Mouse (Mus musculus): ENCODE results near the gene Xrcc1. TPM values are rescaled to one million over a fixed set of nuclear protein-coding genes. Genes with fewer than 3 reads are reported as not detected.

The Xrcc1 gene
- total RNA-seq, 1 experiment from 2014 or later: 37.0 TPM

DNA sequence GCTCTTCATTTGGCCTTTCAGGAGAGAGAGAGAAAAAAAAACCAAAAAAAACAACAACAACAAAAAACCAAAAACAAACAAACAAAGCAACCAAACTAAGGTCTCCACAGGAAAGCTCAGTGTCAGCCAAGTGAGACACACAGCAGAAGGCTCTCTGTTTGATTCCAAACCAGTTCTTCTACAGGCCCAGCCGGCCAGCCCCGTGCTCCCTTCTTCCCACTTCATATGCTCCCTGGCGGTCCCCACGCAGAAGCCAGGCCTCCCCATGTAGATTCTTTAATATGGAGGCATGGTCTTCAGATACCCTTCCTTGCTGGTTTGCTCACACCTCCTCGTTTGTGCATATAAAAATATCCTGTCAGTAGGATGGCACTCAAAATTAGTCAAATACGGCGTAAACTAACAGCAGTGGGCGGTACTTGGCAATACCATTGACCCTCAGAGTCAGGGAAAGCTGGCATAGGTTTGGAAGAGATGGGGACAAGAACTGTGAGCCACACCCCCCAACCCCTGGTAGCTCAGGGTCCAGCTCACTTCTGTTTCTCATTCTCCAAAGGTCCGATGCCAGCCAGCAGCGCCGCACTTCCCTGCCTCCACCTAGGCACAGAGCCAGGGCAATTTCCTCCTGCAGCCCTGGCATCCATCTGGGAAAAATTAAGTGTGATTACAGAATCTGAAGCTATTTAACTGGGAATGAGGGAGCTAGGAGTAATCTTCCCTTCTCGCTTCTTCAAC is 20.2 kb upstream of the Xrcc1 start:
- ATAC-seq (replicated peaks; ENCODE audit: low read depth, poor library complexity, severe bottlenecking): no peak

DNA sequence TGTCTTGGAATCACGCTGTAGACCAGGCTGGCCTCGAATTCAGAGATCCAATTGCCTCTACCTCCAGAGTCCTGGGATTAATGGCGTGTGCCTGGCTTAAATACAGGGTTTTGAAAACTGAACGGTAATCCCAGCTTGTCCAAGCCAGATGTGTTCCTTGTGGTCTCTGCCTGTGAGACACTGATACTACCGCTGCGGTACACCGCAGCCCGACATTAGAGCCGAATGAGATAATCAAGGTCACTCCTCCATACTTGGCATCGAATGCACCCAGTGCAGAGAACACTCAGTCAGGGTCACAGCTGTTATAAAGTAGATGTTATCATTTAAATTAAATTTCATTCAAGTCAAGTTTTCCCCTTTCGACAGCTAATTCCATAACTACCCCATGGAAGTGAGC is 17.2 kb upstream of the Xrcc1 start:
- no peak for ATAC-seq (replicated peaks; ENCODE audit: low read depth, poor library complexity, severe bottlenecking)

DNA sequence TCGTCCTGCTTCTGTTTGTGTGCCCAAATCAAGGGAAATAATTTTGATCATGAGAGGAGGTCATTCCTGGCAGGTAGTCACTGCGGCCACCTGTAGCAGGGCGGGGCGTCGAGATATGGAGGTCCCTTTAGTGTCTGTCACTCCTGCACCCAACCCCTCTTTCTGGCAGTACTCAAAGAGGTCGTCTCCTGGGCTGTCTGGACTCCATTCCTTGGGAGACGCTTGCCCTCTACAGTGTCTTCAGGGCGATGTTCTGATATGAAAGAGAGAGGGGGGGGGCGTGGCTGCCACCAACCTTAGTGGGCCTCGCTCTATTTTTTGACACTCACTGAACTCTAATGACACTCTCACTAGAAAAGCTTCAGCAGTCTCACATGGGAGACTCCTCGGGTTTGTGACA is 16.5 kb upstream of the Xrcc1 start:
- no peak for ATAC-seq (replicated peaks; ENCODE audit: low read depth, poor library complexity, severe bottlenecking)

DNA sequence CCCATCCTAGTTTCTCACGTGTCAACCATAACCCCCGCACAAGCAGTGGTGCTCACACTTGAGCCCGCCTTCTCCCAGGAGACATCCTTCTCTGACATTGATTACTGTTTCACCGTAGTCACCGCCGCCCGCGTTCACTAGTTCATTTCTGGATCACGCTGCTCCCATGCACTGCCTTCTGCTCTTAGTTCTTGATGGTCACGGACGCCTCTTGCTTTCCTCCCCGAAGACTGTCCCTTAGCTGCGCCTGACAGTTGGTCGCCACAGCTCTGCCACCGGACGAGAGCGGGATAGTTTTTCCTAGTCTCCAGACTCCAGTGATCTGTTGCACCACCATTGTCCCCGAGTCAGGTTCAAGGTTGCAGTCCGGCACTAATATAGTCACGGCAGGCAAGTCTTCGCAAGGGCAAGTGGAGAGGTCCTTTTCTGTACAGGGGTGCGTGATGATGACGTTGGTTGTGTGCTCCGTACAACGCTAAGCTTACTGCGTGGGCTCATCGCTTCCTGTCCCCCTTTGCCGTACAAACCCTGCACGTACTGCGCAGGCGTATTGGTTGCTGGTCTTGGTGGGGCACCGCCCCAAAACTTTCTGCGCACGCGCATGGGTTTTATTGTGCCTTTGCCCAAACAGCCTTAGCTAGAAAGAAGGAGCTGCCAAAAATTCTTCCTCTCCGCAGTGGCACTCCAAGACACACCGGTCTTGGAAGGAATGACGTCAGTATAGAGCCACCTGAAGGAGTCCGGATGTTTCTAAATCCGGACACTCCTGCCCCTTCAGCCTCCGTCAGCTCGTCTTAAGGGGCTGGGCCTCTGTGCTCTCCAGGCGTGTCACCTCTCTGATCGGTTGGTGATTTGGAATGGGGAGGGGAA is 15.8 kb upstream of the Xrcc1 start, which contains the start of gene Irgq:
Irgq (plus strand) TSS at position 628 of the 870 bp plus-strand sequence.
- peak; percentile 92 for ATAC-seq (replicated peaks; ENCODE audit: low read depth, poor library complexity, severe bottlenecking)

DNA sequence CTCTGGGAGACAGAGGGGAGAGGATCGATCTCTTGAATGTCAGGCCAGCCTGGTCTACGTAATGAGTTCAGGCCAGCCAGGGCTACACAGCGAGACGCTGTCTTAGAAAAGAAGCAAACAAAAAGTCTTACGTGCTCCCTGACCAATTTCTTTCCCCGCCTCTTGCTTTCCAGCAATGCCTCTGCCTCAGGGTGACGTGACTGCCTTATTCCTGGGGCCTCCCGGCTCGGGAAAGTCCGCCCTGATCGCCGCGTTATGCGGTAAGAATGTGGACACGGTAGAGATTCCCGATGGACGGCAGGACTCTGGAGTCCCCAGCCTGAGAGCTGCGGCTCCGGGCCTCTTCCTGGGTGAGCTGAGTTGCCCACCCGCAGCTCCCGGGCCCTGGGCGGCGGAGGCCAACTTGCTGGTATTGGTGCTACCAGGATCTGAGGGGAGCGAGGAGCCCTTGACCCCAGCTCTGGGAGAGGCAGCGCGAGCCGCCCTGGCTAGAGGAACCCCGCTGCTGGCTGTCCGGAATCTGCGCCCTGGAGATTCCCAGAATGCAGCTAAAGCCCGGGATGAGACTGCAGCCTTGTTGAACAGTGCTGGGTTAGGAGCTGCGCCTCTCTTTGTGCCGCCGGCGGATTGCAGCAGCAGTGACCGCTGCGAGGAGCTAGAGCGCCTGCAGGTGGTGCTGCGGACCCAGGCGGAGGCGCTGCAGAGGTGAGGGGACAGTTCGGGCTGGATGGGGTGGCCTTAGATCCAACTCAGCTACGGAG is 14.7 kb upstream of the Xrcc1 start:
- ATAC-seq (replicated peaks; ENCODE audit: low read depth, poor library complexity, severe bottlenecking): peak; percentile 57

DNA sequence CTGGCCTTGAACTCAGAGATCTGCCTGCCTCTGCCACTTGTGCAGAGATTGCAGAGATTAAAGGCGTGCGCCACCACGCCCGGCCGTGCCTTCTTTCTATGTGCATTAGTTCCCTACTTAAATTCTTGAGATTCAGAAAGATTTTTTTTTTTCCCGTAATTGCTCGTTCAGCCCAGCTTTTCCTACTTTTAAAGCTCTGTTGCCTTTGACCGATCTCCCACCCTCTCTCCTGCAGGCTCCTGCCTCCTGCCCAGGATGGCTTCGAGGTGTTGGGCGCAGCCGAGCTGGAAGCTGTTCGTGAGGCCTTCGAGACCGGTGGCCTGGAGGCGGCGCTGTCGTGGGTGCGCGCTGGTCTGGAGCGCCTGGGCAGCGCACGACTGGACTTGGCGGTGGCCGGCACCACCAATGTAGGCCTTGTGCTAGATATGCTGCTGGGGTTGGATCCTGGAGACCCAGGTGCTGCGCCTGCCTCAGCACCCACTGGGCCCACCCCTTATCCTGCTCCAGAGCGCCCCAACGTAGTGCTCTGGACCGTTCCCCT is 13.0 kb upstream of the Xrcc1 start:
- no peak for ATAC-seq (replicated peaks; ENCODE audit: low read depth, poor library complexity, severe bottlenecking)

DNA sequence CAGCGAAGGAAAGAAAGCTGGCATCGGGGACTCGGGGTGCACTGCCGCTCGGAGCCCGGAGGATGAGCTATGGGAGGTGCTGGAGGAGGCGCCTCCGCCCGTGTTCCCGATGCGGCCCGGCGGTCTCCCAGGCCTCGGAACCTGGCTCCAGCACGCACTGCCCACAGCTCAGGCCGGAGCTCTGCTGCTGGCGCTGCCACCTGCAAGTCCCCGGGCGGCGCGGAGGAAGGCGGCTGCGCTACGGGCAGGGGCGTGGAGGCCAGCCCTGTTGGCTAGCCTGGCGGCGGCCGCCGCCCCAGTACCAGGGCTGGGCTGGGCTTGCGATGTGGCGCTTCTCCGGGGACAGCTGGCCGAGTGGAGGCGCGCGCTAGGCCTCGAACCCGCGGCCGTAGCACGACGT is 12.3 kb upstream of the Xrcc1 start:
- ATAC-seq (replicated peaks; ENCODE audit: low read depth, poor library complexity, severe bottlenecking): no peak

DNA sequence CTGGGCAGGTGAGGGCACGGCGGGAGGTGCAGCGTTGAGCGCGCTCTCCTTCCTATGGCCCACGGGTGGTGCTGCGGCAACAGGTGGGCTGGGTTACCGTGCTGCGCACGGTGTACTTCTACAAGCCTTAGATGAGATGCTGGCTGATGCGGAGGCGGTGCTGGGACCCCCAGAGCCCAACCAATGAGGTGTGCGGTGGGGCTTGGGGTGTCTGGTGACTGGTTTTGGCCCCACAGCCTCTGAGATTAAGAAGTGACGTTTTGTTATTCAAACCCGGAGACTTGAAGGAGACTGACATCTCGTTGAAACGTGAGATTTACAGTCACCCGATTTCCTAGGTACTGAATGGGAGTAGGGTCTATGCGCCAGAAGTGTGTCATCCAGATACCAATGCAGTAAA is 11.8 kb upstream of the Xrcc1 start:
- no peak for ATAC-seq (replicated peaks; ENCODE audit: low read depth, poor library complexity, severe bottlenecking)

DNA sequence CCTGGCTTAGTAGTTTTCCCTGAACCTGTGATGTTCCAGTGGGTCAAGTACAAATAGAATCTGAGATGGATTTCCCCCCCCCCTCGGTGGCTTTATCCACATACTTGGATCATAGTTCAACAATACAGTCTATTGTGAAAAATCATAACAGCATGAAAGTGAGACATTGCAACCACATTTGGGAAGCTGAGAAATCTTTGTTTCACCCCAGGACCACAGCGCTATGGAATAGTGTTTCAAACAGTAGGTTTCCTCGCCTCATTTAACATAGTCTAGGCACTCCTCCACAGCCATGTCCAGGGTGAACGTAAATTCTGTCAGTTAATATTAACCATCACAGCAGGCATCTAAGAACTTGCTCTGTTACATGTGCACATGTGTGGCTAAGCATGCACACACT is 9.0 kb upstream of the Xrcc1 start:
- no peak for ATAC-seq (replicated peaks; ENCODE audit: low read depth, poor library complexity, severe bottlenecking)

DNA sequence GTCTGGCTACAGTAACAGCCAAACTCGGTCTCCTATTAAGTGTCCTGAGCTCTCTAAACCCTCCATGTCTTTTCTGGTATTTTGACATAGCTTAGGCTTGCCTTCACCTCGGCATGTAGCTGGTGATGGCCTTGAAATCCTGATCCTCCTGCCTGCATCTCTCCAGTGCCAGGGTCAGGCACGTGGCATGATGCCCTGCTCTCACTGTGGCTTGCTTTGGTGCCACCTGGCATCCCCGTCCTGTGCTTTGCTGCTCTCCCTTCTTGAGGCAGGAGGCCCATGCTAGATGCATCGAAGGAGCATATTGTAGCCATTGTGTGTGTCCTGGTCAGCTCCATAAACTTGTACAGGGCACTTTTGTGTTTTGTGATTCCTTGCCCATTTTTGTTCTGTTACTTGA is 8.5 kb upstream of the Xrcc1 start:
- no peak for ATAC-seq (replicated peaks; ENCODE audit: low read depth, poor library complexity, severe bottlenecking)

DNA sequence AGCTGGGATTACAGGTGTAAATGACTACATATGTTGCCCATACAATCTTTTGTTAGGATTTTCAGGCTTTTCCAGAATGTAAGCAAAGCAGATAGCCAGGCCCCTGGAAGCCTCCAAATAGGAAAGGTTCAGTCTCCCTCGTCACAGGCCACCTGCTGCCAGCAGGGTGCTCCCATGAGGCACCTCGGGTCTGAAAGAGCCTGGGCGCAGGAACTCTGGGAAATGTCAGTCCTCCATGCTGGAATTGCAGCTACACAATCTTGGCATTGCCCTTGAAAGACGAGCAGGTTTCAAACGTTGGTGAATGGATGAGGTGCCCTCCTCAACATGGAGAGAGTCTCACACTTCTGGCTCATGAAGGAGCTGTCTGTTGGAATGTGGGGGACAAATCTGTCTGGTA is 7.9 kb upstream of the Xrcc1 start:
- no peak for ATAC-seq (replicated peaks; ENCODE audit: low read depth, poor library complexity, severe bottlenecking)

DNA sequence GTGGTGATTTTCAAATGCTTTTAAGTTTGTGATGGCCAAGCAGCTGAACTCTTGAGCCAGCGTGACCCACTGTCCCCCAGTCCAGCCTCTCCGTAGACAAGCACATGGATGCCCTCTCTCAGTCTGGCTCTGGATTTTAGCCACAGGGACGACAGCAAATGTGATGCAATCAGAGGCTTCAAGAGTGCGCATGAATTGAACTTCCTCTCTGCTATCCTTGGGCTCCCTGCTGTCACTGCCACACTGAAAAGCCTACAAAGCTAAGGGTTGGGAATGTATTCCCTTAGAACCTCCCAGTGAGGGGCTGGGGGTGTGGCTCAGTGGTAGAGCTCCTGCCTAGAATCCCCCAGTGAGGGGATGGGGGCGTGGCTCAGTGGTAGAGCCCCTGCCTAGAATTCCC is 7.4 kb upstream of the Xrcc1 start:
- 0 out of 2 replicates have a peak, but pooled peaks have one; percentile 36 for ATAC-seq (replicated peaks; ENCODE audit: low read depth, poor library complexity, severe bottlenecking)

DNA sequence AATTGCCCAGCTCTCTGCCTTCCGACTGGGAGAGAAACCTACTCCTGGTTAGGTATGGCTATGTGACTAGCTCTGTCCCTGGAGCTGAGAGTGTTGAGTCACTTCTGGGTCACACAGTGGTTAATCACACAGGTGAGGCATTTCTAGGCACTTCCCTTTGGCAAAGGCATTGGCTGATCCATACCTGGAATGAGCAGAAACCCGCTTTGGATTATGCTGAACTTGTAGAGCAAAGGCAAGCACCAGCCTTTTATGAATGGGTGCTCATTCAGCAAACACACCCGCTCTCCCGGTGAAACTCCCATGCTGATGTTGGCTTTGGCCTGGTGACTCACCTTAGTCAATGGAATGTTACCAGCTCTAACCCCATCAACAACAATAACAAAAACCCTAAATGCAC is 6.4 kb upstream of the Xrcc1 start:
- ATAC-seq (replicated peaks; ENCODE audit: low read depth, poor library complexity, severe bottlenecking): no peak

DNA sequence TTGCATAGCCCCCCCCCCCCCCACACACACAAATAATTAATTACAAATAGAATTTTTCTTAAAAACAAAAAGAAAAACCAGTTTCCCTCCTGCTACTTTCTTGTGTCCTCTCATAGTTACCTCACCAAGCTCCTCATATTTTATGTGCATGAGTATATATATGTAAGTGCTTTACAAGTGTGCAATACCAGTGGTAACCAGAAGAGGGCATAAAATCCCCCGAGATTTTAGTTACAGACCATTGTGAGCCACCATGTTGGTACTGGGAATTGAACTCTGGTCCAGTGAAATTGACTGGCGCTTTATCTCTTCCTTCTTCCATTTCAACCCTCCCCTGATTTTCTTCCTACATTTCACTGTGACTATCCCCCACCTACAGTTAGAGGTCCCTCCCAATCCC is 1.6 kb upstream of the Xrcc1 start:
- no peak for ATAC-seq (replicated peaks; ENCODE audit: low read depth, poor library complexity, severe bottlenecking)

DNA sequence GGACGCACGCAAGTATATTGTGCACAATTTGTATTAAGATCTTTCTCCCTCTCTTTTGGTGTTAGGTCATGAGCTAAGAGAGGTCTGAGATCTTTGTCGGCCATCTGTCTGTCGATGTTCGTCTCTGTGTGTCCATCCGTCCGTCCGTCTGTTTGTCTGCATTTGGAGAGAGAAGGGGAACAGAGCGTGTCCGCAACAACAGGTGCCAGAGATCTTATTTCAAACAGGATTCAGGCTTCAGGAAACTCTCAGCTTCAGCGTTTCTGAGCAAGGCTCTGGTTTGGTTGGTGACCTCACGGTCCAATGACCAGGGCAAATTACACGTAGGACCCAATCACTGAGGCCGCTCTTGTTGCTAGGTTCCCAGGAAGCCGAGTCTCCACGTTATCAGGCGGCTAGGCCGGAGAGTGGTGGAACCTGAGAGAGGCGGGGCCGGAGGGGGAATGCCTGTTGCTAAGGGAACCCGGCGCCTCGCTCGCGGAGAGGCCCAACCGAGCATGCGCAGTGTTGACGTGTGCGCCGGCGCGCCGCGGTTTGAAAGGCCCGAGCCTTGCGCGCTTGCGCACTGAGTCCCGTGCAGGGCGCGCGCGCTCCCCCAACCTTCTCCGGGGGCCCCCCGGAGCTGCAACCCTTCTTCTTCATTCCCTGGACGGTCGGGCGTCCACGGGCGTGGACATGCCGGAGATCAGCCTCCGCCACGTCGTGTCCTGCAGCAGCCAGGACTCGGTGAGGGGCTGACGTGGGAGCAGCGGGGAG is 723 bp downstream of the Xrcc1 start:
- peak; percentile 99 for ATAC-seq (replicated peaks; ENCODE audit: low read depth, poor library complexity, severe bottlenecking)

DNA sequence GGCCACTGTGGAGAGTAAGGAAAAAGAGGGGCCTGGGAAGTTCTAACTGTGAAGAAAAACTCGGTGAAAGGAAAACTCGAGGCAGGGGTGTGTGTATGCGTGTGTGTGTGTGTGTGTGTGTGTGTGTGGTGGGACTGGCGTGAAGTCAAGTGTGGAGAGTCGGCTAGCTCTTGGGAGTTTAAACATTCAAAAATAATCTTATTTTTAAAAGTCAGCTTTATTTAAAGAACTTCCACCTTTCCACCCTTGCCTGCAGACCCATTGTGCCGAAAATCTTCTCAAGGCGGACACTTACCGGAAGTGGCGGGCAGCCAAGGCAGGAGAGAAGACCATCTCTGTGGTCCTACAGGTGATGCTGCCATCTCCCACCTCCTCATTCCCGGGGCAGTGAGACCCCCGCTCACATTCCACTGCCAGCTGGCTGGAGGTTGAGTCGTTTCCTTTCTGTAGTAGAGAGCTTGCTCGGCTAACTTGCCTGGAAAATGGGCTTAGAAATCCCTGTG is 1.5 kb downstream of the Xrcc1 start:
- ATAC-seq (replicated peaks; ENCODE audit: low read depth, poor library complexity, severe bottlenecking): no peak

DNA sequence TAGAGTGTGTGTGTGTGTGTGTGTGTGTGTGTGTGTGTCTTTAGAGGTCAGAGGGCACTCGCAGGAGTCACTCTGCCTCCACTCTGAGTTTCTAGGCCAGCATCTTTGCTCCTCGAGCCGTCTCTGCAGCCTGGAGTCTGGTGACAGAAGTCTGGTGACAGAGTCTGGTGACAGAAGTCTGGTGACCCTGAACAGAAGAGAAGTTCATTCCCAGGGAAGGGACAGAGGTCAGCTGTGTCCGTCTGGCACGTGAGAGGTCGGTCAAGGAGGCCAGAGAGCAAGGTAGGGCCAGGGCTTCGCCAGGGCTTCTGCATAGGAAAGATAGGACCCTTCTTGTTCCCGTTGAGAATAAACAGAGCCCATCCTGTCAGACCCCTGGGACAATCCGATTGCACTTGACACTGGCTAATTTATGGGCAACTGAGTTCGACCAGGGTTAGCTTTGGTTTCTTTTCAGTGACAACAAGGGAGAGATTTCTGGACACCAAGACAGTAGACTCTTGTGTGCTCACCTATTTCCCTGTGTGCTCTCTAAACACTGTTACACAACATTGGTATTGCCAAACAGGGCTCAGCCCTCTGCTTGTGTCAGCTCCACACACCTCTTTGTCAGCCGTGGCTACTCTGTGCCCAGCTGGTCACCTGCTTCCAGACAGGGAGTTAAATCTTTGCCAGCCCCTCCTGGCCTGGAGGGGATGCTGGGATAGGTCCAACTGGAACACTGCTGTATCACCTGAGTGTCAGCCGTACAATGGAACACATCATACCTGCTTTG is 6.1 kb downstream of the Xrcc1 start:
- no peak for ATAC-seq (replicated peaks; ENCODE audit: low read depth, poor library complexity, severe bottlenecking)

DNA sequence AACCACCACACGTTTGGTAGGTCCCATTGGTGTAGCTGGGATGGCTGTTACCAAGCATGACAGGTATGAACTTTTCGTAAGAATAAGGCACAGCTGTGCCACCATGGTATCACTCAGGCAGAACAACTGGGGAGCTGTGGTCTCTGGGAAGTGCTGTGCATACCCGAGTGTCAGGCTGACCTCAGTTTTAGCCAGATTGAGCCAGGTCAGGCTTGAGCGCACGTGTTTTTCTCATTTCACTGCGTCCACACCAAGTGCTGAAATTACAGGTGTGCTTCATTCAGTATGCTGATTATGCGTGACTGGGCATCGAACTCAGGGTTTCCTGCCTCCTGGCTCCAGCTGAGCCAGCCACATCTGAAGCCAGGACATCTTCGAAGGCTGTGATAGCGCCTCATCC is 9.7 kb downstream of the Xrcc1 start:
- no peak for ATAC-seq (replicated peaks; ENCODE audit: low read depth, poor library complexity, severe bottlenecking)

DNA sequence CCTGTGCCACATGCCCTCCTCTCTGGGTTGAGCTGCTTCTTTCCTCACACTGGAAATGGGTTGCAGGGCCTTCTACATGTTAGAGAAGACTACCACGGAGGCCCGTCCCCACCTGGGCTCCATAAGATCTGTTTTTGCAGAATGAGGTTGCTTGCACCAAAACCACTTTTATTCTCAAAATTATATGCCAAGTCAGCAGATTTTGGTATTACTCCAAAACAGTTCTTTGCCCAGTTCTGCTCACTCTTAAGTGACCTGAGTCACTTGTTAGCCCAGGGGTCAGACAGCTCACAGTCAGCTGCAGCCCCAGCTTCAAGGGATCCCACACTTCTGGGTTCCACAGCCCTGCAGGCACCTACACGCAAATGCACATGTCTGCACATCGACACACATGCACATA is 15.4 kb downstream of the Xrcc1 start:
- no peak for ATAC-seq (replicated peaks; ENCODE audit: low read depth, poor library complexity, severe bottlenecking)
